Comparison of ENCODE assay signal across 8 mouse cellular contexts in genomic region chr9:48813960-48814880, GRCm38 (mm10). TPM values are rescaled to one million over a fixed set of nuclear protein-coding genes. Genes with fewer than 3 reads are reported as not detected.
DNase-seq lines count a peak whose midpoint lies in the region; ATAC-seq and TF ChIP-seq lines count a peak whose summit lies in the region.

No protein-coding gene starts in this region.

- TF ChIP-seq CTCF in layer of hippocampus, adult 2 months (conservative IDR thresholded peaks at IDR 0.05) = no peak; the same call in 1 of the 2 replicates

- peak overlapping the region; percentile 45 for H3K9ac ChIP-seq in liver, embryonic 12.5 days

- ATAC-seq in liver, embryonic 12.5 days = peak; percentile 93

- H3K4me1 ChIP-seq in liver, embryonic 12.5 days = peaks cover 79% of the 10 kb centered on the region

- intact Hi-C loops in gastrocnemius, postnatal 36 days (cut with DNase I) = no loop called here

- H3K27me3 ChIP-seq in liver, embryonic 12.5 days (replicated peaks) = peaks cover 53% of the 10 kb centered on the region

- peak overlapping the region; percentile 62 for H3K4me2 ChIP-seq in liver, embryonic 12.5 days

- no peaks in the 10 kb centered on the region for H3K9me3 ChIP-seq in liver, embryonic 12.5 days (replicated peaks)

- peak overlapping the region; percentile 72 for H3K27ac ChIP-seq in layer of hippocampus, adult 2 months
- peak overlapping the region; percentile 82 for H3K27ac ChIP-seq in liver, embryonic 12.5 days

- H3K4me3 ChIP-seq in layer of hippocampus, adult 2 months = no peak overlapping the region
- H3K4me3 ChIP-seq in liver, embryonic 12.5 days = peak overlapping the region; percentile 30

- no peak for DNase-seq in layer of hippocampus, adult 2 months (ENCODE audit: low spot score in 2 of 2)
- no peak for DNase-seq in layer of hippocampus, adult 9-10 months (ENCODE audit: low spot score)
- DNase-seq in MEL-GATA-1-ER (ENCODE audit: extremely low read depth, low read depth) = peak; percentile 87
- peak; percentile 61 to 66 for DNase-seq in heart, adult 9 months (ENCODE audit: low spot score in 2 of 2)
- no peak for DNase-seq in ovary, postnatal 36 days (ENCODE audit: low spot score)
- DNase-seq in gastrocnemius, postnatal 36 days = no peak
- no peak for DNase-seq in adrenal gland, adult (ENCODE audit: inconsistent age in 2 of 2, low spot score in 1 of 2)

- WGBS in liver, embryonic 12.5 days (ENCODE audit: insufficient replicate concordance) = 9% methylated on average over 19 of the region's 19 CpGs

- no peaks in the 10 kb centered on the region for H3K36me3 ChIP-seq in liver, embryonic 12.5 days

RNA-seq across cellular contexts. Expression of gene Zbtb16, which starts 21.8 kb away (rescaled TPM):
- 100 to 1,000 TPM; 143 to 149 TPM for total RNA-seq in layer of hippocampus, adult 2 months (2021)
- 1.5 and 1.6 TPM in 2 replicates for polyA plus RNA-seq in liver, embryonic 12.5 days (2016; fragmentation: Nextera tagmentation; extraction: Ambion mirVana)
- 100 to 1,000 TPM; 129 to 168 TPM for total RNA-seq in gastrocnemius, postnatal 36 days (2021)

Comparison
In these comparisons a context has a peak if more than half of its experiments do, and no peak if none do; other contexts are left out.
1. DNase-seq: peak in MEL-GATA-1-ER (single experiment) and heart, adult 9 months (2 of 2); none in layer of hippocampus, adult 2 months (0 of 2), layer of hippocampus, adult 9-10 months (single experiment), ovary, postnatal 36 days (single experiment), gastrocnemius, postnatal 36 days (0 of 2) and adrenal gland, adult (0 of 2).